Mouse (Mus musculus) cerebral cortex, adult 2 months (tissue): ENCODE results near the gene March11.

Experiments
- WGBS: fragments of 180-500 bp; shearing (Covaris S2); methylation state at CpG from one replicate; pipeline ENCODE4 v1.1.7; 2018; 5-methylcytosine and 5-hydroxymethylcytosine counted together

March11 gene

GRCm38 (mm10) chr15:26374946-26375345, 66.1 kb downstream of the March11 start:
- WGBS, result 88% methylated on average over 3 of the region's 3 CpGs

DNA sequence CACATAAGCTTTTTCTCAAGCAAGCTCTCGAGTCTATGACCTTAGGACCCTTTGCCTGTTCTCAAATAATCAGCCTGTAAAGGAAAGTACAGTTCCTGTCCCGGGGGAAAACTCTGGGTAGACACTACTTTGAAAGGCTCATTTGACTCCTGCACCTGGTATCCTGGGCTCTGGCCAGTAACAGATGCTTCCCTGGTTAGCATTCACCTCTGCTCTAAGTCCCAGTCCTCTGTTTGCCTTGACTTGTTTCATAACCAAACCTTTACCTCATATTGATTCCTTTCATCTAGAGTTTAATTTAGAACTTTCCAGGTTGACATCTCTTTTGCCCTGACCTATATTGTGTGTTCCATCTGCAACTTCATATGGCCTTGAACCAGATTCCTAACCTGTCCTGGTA, 68.5 kb downstream of the March11 start:
- 80% methylated on average over 2 of the region's 2 CpGs for WGBS

- WGBS, result 78% methylated on average over 4 of the region's 4 CpGs
Observed at GRCm38 (mm10) chr15:26378879-26379278, 70.0 kb downstream of the March11 start.

GRCm38 (mm10) chr15:26379831-26380230, 71.0 kb downstream of the March11 start:
- WGBS, result 95% methylated on average over 3 of the region's 3 CpGs

DNA sequence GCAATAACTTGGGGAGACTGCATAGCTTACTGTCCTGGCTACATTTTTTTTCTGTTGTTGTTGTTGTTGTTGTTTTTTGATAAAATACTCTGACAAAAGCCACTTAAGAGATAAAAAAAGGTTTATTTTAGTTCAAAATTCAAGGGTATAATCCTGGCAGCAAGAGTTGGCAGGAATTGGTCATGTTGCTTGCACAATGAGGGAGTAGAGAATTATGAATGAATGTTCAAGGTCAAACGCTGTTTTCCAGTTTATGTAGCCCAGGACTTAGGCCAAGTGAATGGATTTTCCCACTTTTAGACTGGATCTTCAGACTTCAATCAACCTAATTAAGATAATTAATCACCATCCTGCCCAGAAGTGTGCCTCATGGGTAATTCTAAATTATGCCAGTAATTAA, 72.0 kb downstream of the March11 start:
- 82% methylated on average over 1 of the region's 1 CpGs for WGBS

GRCm38 (mm10) chr15:26390001-26390400, 81.2 kb downstream of the March11 start:
- WGBS, result 54% methylated on average over 9 of the region's 9 CpGs

GRCm38 (mm10) chr15:26396556-26396955, 87.7 kb downstream of the March11 start:
- WGBS, result 39% methylated on average over 2 of the region's 2 CpGs

GRCm38 (mm10) chr15:26425284-26425683, 116.4 kb downstream of the March11 start:
- WGBS, result 80% methylated on average over 3 of the region's 3 CpGs

- 58% methylated on average over 2 of the region's 2 CpGs for WGBS
Observed at GRCm38 (mm10) chr15:26430565-26430964, 121.7 kb downstream of the March11 start.

GRCm38 (mm10) chr15:26432676-26433075, 123.8 kb downstream of the March11 start:
- 44% methylated on average over 2 of the region's 2 CpGs for WGBS

- 83% methylated on average over 7 of the region's 7 CpGs for WGBS
Observed at GRCm38 (mm10) chr15:26435725-26436124, 126.9 kb downstream of the March11 start.

DNA sequence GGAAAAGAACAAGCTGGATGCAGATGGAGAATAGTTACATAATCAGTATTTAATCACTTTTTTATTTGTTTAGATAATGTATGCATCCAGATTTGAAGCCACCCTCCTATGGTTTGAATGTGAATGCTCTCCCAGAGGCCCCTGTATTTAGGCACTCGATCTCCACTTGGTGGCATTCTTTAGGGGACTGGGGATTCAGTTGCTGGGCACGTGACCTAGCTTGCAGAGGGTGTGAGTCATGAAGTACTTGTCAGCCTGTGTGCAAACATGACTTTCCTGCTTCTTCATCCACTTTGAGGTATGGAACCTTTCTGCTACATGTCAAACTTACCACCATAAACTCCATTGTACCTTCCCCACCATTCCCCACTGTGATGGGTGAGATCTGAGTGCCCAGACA, 128.3 kb downstream of the March11 start:
- 58% methylated on average over 2 of the region's 2 CpGs for WGBS
